Mouse (Mus musculus) kidney, postnatal 0 days (tissue): Measurements from ENCODE around the gene Gm266. TPM values are rescaled to one million over a fixed set of nuclear protein-coding genes. Genes with fewer than 3 reads are reported as not detected.

ENCODE experiments used
- ATAC-seq: fragments of 200-750 bp; cut with Nextera tagmentation; replicated peaks from 2 replicates; pipeline ENCODE4 v1.8.0; 2017; ENCODE audit warnings: low read depth, moderate number of reproducible peaks, moderate TSS enrichment, moderate library complexity; ENCODE audit not compliant: low FRiP score
- DNase-seq: peaks from one replicate; pipeline ENCODE4 v3.0.0-alpha.2; 2016; ENCODE audit warnings: low spot score
- H3K27ac ChIP-seq: fragments of 300-500 bp; sonication (generic); 2 replicates; pipeline ENCODE4 v1.5.1; 2014; ENCODE audit warnings: mild to moderate bottlenecking
- H3K27me3 ChIP-seq: fragments of 300-500 bp; sonication (generic); 2 replicates; pipeline ENCODE4 v1.6.1; 2014; ENCODE audit warnings: low read length, mixed read lengths; ENCODE audit not compliant: insufficient read depth
- H3K36me3 ChIP-seq: fragments of 300-500 bp; sonication (generic); 2 replicates; pipeline ENCODE4 v1.6.1; 2014; ENCODE audit warnings: low read length, mixed read lengths; ENCODE audit not compliant: insufficient read depth
- H3K4me1 ChIP-seq: fragments of 300-500 bp; sonication (generic); replicated peaks from 2 replicates; pipeline ENCODE4 v1.6.1; 2014; ENCODE audit warnings: antibody characterized with exemption, low read length, mixed read lengths; ENCODE audit not compliant: insufficient read depth
- H3K4me2 ChIP-seq: fragments of 300-500 bp; sonication (generic); 2 replicates; pipeline ENCODE4 v1.6.1; 2014; ENCODE audit warnings: mild to moderate bottlenecking, low read length, moderate library complexity, mixed read lengths
- H3K4me3 ChIP-seq: fragments of 300-500 bp; sonication (generic); replicated peaks from 2 replicates; pipeline ENCODE4 v1.5.1; 2014; ENCODE audit warnings: low read depth, low read length
- H3K9ac ChIP-seq: fragments of 300-500 bp; sonication (generic); 2 replicates; pipeline ENCODE4 v1.6.1; 2014; ENCODE audit warnings: low read depth, low read length
- H3K9me3 ChIP-seq: fragments of 300-500 bp; sonication (generic); replicated peaks from 2 replicates; pipeline ENCODE4 v1.6.1; 2016; ENCODE audit warnings: low read length, inconsistent platforms, mixed read lengths
- CTCF ChIP-seq: IDR thresholded peaks from 2 replicates; pipeline ENCODE4 v1.5.1; 2016; ENCODE audit warnings: antibody characterized with exemption, low read depth, mild to moderate bottlenecking, moderate library complexity
- WGBS: fragments of 180-500 bp; shearing (Covaris S2); extraction: QIAGEN DNeasy Blood & Tissue Kit; methylation state at CpG from one replicate; pipeline ENCODE4 v1.1.7; 2014; 5-methylcytosine and 5-hydroxymethylcytosine counted together
- polyA plus RNA-seq: library from polyadenylated mRNA; unstranded; fragments of >200 nt; fragmentation: Nextera tagmentation; extraction: Ambion mirVana; gene quantifications from 2 replicates; pipeline ENCODE4 v1.2.1, GENCODE M21; 2015

The Gm266 gene
- polyA plus RNA-seq, 1 experiment from 2014 or later: 109 TPM

GRCm38 (mm10) chr12:111447350-111447749 is 38.3 kb downstream of the Gm266 start:
- no peak for TF ChIP-seq CTCF
- WGBS: 48% methylated on average over 9 of the region's 9 CpGs
- Histone ChIP-seq H3K4me1 (peaks cover 63% of the 10 kb centered on the region), H3K4me3 (no peak overlapping the region), H3K9ac (no peak overlapping the region), H3K36me3 (peaks cover 10% of the 10 kb centered on the region), H3K4me2 (peak overlapping the region; percentile 77; the same call in 1 of the 2 replicates), H3K9me3 (no peaks in the 10 kb centered on the region), H3K27me3 (0 out of 2 replicates have a peak, but pooled peaks cover 6% of the 10 kb centered on the region), H3K27ac (peak overlapping the region; percentile 31; the same call in 1 of the 2 replicates)
- DNase-seq: no peak
- no peak for ATAC-seq

GRCm38 (mm10) chr12:111446745-111447144 is 38.9 kb downstream of the Gm266 start:
- TF ChIP-seq CTCF: no peak
- Histone ChIP-seq H3K9me3 (no peaks in the 10 kb centered on the region), H3K4me1 (peaks cover 63% of the 10 kb centered on the region), H3K27me3 (0 out of 2 replicates have a peak, but pooled peaks cover 6% of the 10 kb centered on the region), H3K4me2 (peak overlapping the region; percentile 77; the same call in 1 of the 2 replicates), H3K4me3 (no peak overlapping the region), H3K9ac (no peak overlapping the region), H3K27ac (no peak overlapping the region; the same call in 1 of the 2 replicates), H3K36me3 (peaks cover 10% of the 10 kb centered on the region)
- DNase-seq: no peak
- ATAC-seq: no peak
- 41% methylated on average over 5 of the region's 5 CpGs for WGBS

- ATAC-seq: no peak
- Histone ChIP-seq H3K4me1 (peaks cover 59% of the 10 kb centered on the region), H3K27me3 (0 out of 2 replicates have a peak, but pooled peaks cover 6% of the 10 kb centered on the region), H3K9ac (peak overlapping the region; percentile 28), H3K27ac (no peak overlapping the region), H3K4me2 (peak overlapping the region; percentile 77), H3K36me3 (peaks cover 5% of the 10 kb centered on the region), H3K9me3 (no peaks in the 10 kb centered on the region), H3K4me3 (peak overlapping the region; percentile 26)
- 15% methylated on average over 27 of the region's 27 CpGs for WGBS
- DNase-seq: no peak
- TF ChIP-seq CTCF: no peak
These were observed 39.6 kb downstream of the Gm266 start for GRCm38 (mm10) chr12:111445890-111446613.

- WGBS: 9% methylated on average over 49 of the region's 52 CpGs
- ATAC-seq: no peak
- Histone ChIP-seq H3K9ac (peak overlapping the region; percentile 28), H3K27me3 (0 out of 2 replicates have a peak, but pooled peaks cover 6% of the 10 kb centered on the region), H3K27ac (no peak overlapping the region), H3K4me1 (peaks cover 53% of the 10 kb centered on the region), H3K9me3 (no peaks in the 10 kb centered on the region), H3K36me3 (peaks cover 4% of the 10 kb centered on the region; the same call in 1 of the 2 replicates), H3K4me2 (peak overlapping the region; percentile 77), H3K4me3 (peak overlapping the region; percentile 26)
- TF ChIP-seq CTCF: no peak
- DNase-seq: no peak
These were observed 40.3 kb downstream of the Gm266 start for GRCm38 (mm10) chr12:111445161-111445889.

- Histone ChIP-seq H3K4me3 (peak overlapping the region; percentile 45), H3K4me1 (peaks cover 41% of the 10 kb centered on the region), H3K4me2 (peak overlapping the region; percentile 77), H3K36me3 (peaks cover 4% of the 10 kb centered on the region; the same call in 1 of the 2 replicates), H3K27ac (no peak overlapping the region), H3K27me3 (0 out of 2 replicates have a peak, but pooled peaks cover 6% of the 10 kb centered on the region), H3K9ac (no peak overlapping the region), H3K9me3 (no peaks in the 10 kb centered on the region)
- TF ChIP-seq CTCF: no peak
- no peak for DNase-seq
- ATAC-seq: no peak
- WGBS: 55% methylated on average over 10 of the region's 10 CpGs
These were observed 41.4 kb downstream of the Gm266 start for GRCm38 (mm10) chr12:111443921-111444831.
